In the genomic region with DNA sequence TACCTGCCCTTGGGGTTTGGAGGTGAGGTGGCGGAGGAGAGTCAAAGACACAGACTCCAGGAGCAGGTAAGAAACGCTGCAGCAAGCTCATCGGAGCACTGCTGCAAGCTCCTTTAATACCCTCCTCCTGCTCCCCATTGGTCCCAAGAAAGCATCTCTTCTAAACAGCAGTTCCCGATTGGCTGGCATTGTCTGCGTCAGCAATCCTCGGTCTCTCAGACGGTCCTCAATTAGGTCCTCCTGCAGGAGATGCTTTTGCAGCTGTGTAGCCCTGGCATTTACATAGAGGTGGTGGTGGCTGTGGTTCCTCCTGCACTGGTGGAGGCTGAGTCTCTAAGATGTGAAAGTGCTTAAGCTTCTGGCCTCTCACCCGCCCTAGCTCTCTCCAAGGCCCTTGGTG, we compare ENCODE assay signal across 25 mouse cellular contexts. TPM values are rescaled to one million over a fixed set of nuclear protein-coding genes. Genes with fewer than 3 reads are reported as not detected.
DNase-seq lines count a peak whose midpoint lies in the region; ATAC-seq lines count a peak whose summit lies in the region.
"Had no signal": no experiment of that assay in that cellular context is flagged by ENCODE, and none has a peak within 500 bp of the region (broad histone marks: within the 10 kb centered on the region; RNA-seq: fewer than 3 reads in every experiment).

No protein-coding gene starts in this region.

- no peaks in the 10 kb centered on the region for H3K27me3 ChIP-seq in midbrain, embryonic 14.5 days (ENCODE audit: control insufficient read depth, insufficient read depth, low read length)
- peaks cover 7% of the 10 kb centered on the region; the same call in 1 of the 2 replicates for H3K27me3 ChIP-seq in midbrain, embryonic 10.5 days (ENCODE audit: low read depth, poor library complexity, severe bottlenecking)

- no peaks in the 10 kb centered on the region for H3K9me3 ChIP-seq in midbrain, embryonic 14.5 days (ENCODE audit: control insufficient read depth, low read length)
- H3K9me3 ChIP-seq in midbrain, embryonic 10.5 days (replicated peaks), result no peaks in the 10 kb centered on the region
- H3K9me3 ChIP-seq: embryonic facial prominence, embryonic 15.5 days; forebrain, embryonic 10.5 days; heart, embryonic 15.5 days; hindbrain, embryonic 10.5 days had no signal

- H3K4me1 ChIP-seq in midbrain, embryonic 14.5 days (ENCODE audit: control insufficient read depth, insufficient read depth, low read length), result no peaks in the 10 kb centered on the region
- H3K4me1 ChIP-seq in midbrain, embryonic 10.5 days, result no peaks in the 10 kb centered on the region
- H3K4me1 ChIP-seq: embryonic facial prominence, embryonic 15.5 days; forebrain, embryonic 10.5 days; heart, embryonic 15.5 days; hindbrain, embryonic 10.5 days had no signal

- H3K4me2 ChIP-seq in midbrain, embryonic 14.5 days (ENCODE audit: low read length), result no peak overlapping the region
- H3K4me2 ChIP-seq: embryonic facial prominence, embryonic 15.5 days; heart, embryonic 11.5 days; heart, embryonic 15.5 days; hindbrain, embryonic 14.5 days had no signal

- H3K9ac ChIP-seq in midbrain, embryonic 14.5 days (replicated peaks; ENCODE audit: low read length), result no peak overlapping the region
- H3K9ac ChIP-seq: embryonic facial prominence, embryonic 15.5 days; heart, embryonic 15.5 days; hindbrain, embryonic 14.5 days had no signal

- H3K27ac ChIP-seq in midbrain, embryonic 14.5 days (replicated peaks; ENCODE audit: low read depth, low read length), result no peak overlapping the region
- no peak overlapping the region for H3K27ac ChIP-seq in midbrain, embryonic 10.5 days (replicated peaks)
- H3K27ac ChIP-seq: embryonic facial prominence, embryonic 15.5 days; forebrain, embryonic 10.5 days; heart, embryonic 15.5 days; hindbrain, embryonic 10.5 days; hindbrain, embryonic 14.5 days had no signal

- 32% methylated on average over 8 of the region's 8 CpGs for WGBS in midbrain, embryonic 14.5 days
- 39% methylated on average over 8 of the region's 8 CpGs for WGBS in midbrain, embryonic 10.5 days

- H3K4me3 ChIP-seq in midbrain, embryonic 14.5 days (replicated peaks; ENCODE audit: low read depth, low read length), result no peak overlapping the region
- H3K4me3 ChIP-seq in midbrain, embryonic 10.5 days, result no peak overlapping the region
- H3K4me3 ChIP-seq: embryonic facial prominence, embryonic 15.5 days; erythroblast, embryonic 14.5 days; forebrain, embryonic 10.5 days; heart, embryonic 15.5 days; hindbrain, embryonic 10.5 days had no signal

- H3K36me3 ChIP-seq in midbrain, embryonic 14.5 days (ENCODE audit: control insufficient read depth, insufficient read depth, low read length), result no peaks in the 10 kb centered on the region
- no peaks in the 10 kb centered on the region for H3K36me3 ChIP-seq in midbrain, embryonic 10.5 days
- H3K36me3 ChIP-seq: embryonic facial prominence, embryonic 15.5 days; forebrain, embryonic 10.5 days; heart, embryonic 15.5 days; hindbrain, embryonic 10.5 days had no signal

- peak; percentile 16 for DNase-seq in midbrain, embryonic 14.5 days
- DNase-seq in midbrain, embryonic 10.5 days (ENCODE audit: low spot score), result no peak
- DNase-seq in ES-CJ7 (ENCODE audit: low read depth, low spot score), result peak; percentile 48
- peak; percentile 54 for DNase-seq in brain, adult 2 months (ENCODE audit: low read depth, low spot score)
- no peak for DNase-seq in testis, postnatal 14 days (ENCODE audit: low spot score)
- DNase-seq in adrenal gland, adult 2 months, result no peak
- DNase-seq: adrenal gland, postnatal 14 days; B cell, adult 2 months; cerebellum, adult 2 months; cerebellum, postnatal 10 days; embryo, embryonic 11 days; gastrocnemius, postnatal 10 days; heart, adult 18-20 months; heart, postnatal 14 days had no signal

- ATAC-seq in midbrain, embryonic 14.5 days (ENCODE audit: low FRiP score, low TSS enrichment), result no peak
- ATAC-seq: CD4-positive, CD25-positive, alpha-beta regulatory T cell, adult 4 months; forebrain, embryonic 16.5 days; intestine, embryonic 16.5 days; Patski had no signal

RNA-seq across cellular contexts. Expression of a gene that starts 15.1 kb away (rescaled TPM):
- polyA plus RNA-seq in midbrain, embryonic 14.5 days (2014; fragmentation: Nextera tagmentation; extraction: Ambion mirVana), result 10.3 and 10.8 TPM in 2 replicates
- 6.9 and 7.0 TPM in 2 replicates for polyA plus RNA-seq in midbrain, embryonic 10.5 days (2016; fragmentation: Nextera tagmentation; extraction: Ambion mirVana)
- total RNA-seq in adrenal gland, adult 2 months (2021), result 10 to 100 TPM; 11.6 to 16.6 TPM
- 70.8 and 82.0 TPM in 2 replicates for polyA plus RNA-seq in adrenal gland, adult 2 months (2012; rRNA removed)

RNA-seq across cellular contexts. Expression of a gene that starts 15.2 kb away (rescaled TPM):
- 61.1 and 75.4 TPM in 2 replicates for polyA plus RNA-seq in midbrain, embryonic 14.5 days (2014; fragmentation: Nextera tagmentation; extraction: Ambion mirVana)
- 86.0 and 88.9 TPM in 2 replicates for polyA plus RNA-seq in midbrain, embryonic 10.5 days (2016; fragmentation: Nextera tagmentation; extraction: Ambion mirVana)
- total RNA-seq in adrenal gland, adult 2 months (2021), result 100 to 1,000 TPM; 133 to 138 TPM
- 19.3 and 24.8 TPM in 2 replicates for polyA plus RNA-seq in adrenal gland, adult 2 months (2012; rRNA removed)

RNA-seq across cellular contexts. Expression of a gene that starts 15.4 kb away (rescaled TPM):
- polyA plus RNA-seq in midbrain, embryonic 14.5 days (2014; fragmentation: Nextera tagmentation; extraction: Ambion mirVana), result 35.8 and 35.9 TPM in 2 replicates
- 17.2 and 18.1 TPM in 2 replicates for polyA plus RNA-seq in midbrain, embryonic 10.5 days (2016; fragmentation: Nextera tagmentation; extraction: Ambion mirVana)
- total RNA-seq in adrenal gland, adult 2 months (2021), result 10 to 100 TPM; 26.1 to 27.0 TPM
- not detected in 2 replicates for polyA plus RNA-seq in adrenal gland, adult 2 months (2012; rRNA removed)
- polyA plus RNA-seq: erythroblast, embryonic 14.5 days had no signal

RNA-seq across cellular contexts. Expression of a gene that starts 36.0 kb away (rescaled TPM):
- 2.0 and 3.0 TPM in 2 replicates for polyA plus RNA-seq in midbrain, embryonic 14.5 days (2014; fragmentation: Nextera tagmentation; extraction: Ambion mirVana)
- 4.2 and 4.4 TPM in 2 replicates for polyA plus RNA-seq in midbrain, embryonic 10.5 days (2016; fragmentation: Nextera tagmentation; extraction: Ambion mirVana)
- not detected for total RNA-seq in adrenal gland, adult 2 months (2021)
- 0.15 TPM in 2 replicates for polyA plus RNA-seq in adrenal gland, adult 2 months (2012; rRNA removed)
- total RNA-seq: adrenal gland, postnatal 14 days; heart, adult 18-20 months had no signal
- polyA plus RNA-seq: CD4-positive, CD25-positive, alpha-beta regulatory T cell, adult 4 months; erythroblast, embryonic 14.5 days; Patski had no signal

RNA-seq across cellular contexts. Expression of a gene that starts 38.7 kb away (rescaled TPM):
- 4.5 and 5.8 TPM in 2 replicates for polyA plus RNA-seq in midbrain, embryonic 14.5 days (2014; fragmentation: Nextera tagmentation; extraction: Ambion mirVana)
- 1.7 and 2.5 TPM in 2 replicates for polyA plus RNA-seq in midbrain, embryonic 10.5 days (2016; fragmentation: Nextera tagmentation; extraction: Ambion mirVana)
- 10 to 100 TPM; 43.9 to 65.5 TPM for total RNA-seq in adrenal gland, adult 2 months (2021)
- polyA plus RNA-seq in adrenal gland, adult 2 months (2012; rRNA removed), result 16.4 and 18.6 TPM in 2 replicates

Comparison
In these comparisons a context has a peak if more than half of its experiments do, and no peak if none do; other contexts are left out.
1. DNase-seq: peak in midbrain, embryonic 14.5 days (single experiment), ES-CJ7 (single experiment) and brain, adult 2 months (single experiment); none in midbrain, embryonic 10.5 days (single experiment), testis, postnatal 14 days (single experiment) and adrenal gland, adult 2 months (single experiment).
2. RNA of a gene that starts 15.4 kb away (polyA plus RNA-seq): 35.8 to 35.9 TPM in midbrain, embryonic 14.5 days and 17.2 to 18.1 TPM in midbrain, embryonic 10.5 days; not detected in adrenal gland, adult 2 months; every median in the first group is over 10 times any median in the second.